Mouse (Mus musculus): ENCODE results near the gene Cfap61. TPM values are rescaled to one million over a fixed set of nuclear protein-coding genes. Genes with fewer than 3 reads are reported as not detected.
"Not testable (repeated sequence)": the region's sequence is repeated elsewhere in the genome, so short reads cannot be mapped to it uniquely, and the experiment has no call there.

The Cfap61 gene
- not detected in 2 replicates for polyA plus RNA-seq (2012; ENCODE audit: insufficient read depth, low replicate concordance)

- Histone ChIP-seq H3K27me3 (replicated peaks) (peaks cover 2% of the 10 kb centered on the region), H3K4me3 (replicated peaks) (peak within 1 kb of the TSS; percentile 100), H3K36me3 (replicated peaks; ENCODE audit: low read length) (peaks cover 33% of the 10 kb centered on the region), H3K9me3 (no peaks in the 10 kb centered on the region), H3K4me1 (peaks cover 27% of the 10 kb centered on the region)
- TF ChIP-seq GATA1 (IDR thresholded peaks at IDR 0.05; ENCODE audit: borderline replicate concordance, low read length) (no peak), FLI1 (IDR thresholded peaks at IDR 0.05; ENCODE audit: low read length) (peak; percentile 76)
Measured at GRCm38 (mm10) chr2:145934339-145935231, at the start of gene Cfap61, which contains the start of gene Crnkl1. Cfap61 (plus strand) TSS chr2:145934784. Crnkl1 (minus strand) TSS chr2:145935014.

GRCm38 (mm10) chr2:145884913-145885785, 49.4 kb upstream of the Cfap61 start:
- TF ChIP-seq GATA1 (IDR thresholded peaks at IDR 0.05; ENCODE audit: borderline replicate concordance, low read length): no peak
- TF ChIP-seq FLI1 (IDR thresholded peaks at IDR 0.05; ENCODE audit: low read length): no peak
- peaks cover 19% of the 10 kb centered on the region for H3K36me3 ChIP-seq (replicated peaks; ENCODE audit: low read length)
- H3K4me1 ChIP-seq: peaks cover 81% of the 10 kb centered on the region

GRCm38 (mm10) chr2:145887937-145888765, 46.4 kb upstream of the Cfap61 start:
- Histone ChIP-seq H3K9me3 (no peaks in the 10 kb centered on the region), H3K4me1 (peaks cover 52% of the 10 kb centered on the region), H3K27me3 (replicated peaks) (no peaks in the 10 kb centered on the region), H3K4me3 (replicated peaks) (peak overlapping the region; percentile 50), H3K36me3 (replicated peaks; ENCODE audit: low read length) (peaks cover 19% of the 10 kb centered on the region)
- TF ChIP-seq FLI1 (IDR thresholded peaks at IDR 0.05; ENCODE audit: low read length): no peak
- no peak for TF ChIP-seq GATA1 (IDR thresholded peaks at IDR 0.05; ENCODE audit: borderline replicate concordance, low read length)

More at GRCm38 (mm10) chr2:145884913-145885785, 49.4 kb upstream of the Cfap61 start:
- Histone ChIP-seq H3K27me3 (replicated peaks) (no peaks in the 10 kb centered on the region), H3K9me3 (no peaks in the 10 kb centered on the region), H3K4me3 (replicated peaks) (no peak overlapping the region)

- no peaks in the 10 kb centered on the region for H3K27me3 ChIP-seq (replicated peaks)
- peaks cover 19% of the 10 kb centered on the region for H3K36me3 ChIP-seq (replicated peaks; ENCODE audit: low read length)
- H3K4me1 ChIP-seq: peaks cover 45% of the 10 kb centered on the region
- H3K4me3 ChIP-seq (replicated peaks): peak overlapping the region; percentile 18
- TF ChIP-seq GATA1 (IDR thresholded peaks at IDR 0.05; ENCODE audit: borderline replicate concordance, low read length) (no peak), FLI1 (IDR thresholded peaks at IDR 0.05; ENCODE audit: low read length) (no peak)
- H3K9me3 ChIP-seq: no peaks in the 10 kb centered on the region
Measured at GRCm38 (mm10) chr2:145888766-145889480, 45.7 kb upstream of the Cfap61 start.

- peaks cover 33% of the 10 kb centered on the region for H3K4me1 ChIP-seq
- H3K9me3 ChIP-seq: peaks cover 8% of the 10 kb centered on the region; the same call in 1 of the 2 replicates
Measured at GRCm38 (mm10) chr2:145890571-145890970, 44.0 kb upstream of the Cfap61 start.

GRCm38 (mm10) chr2:145893756-145894155, 40.8 kb upstream of the Cfap61 start:
- Histone ChIP-seq H3K4me3 (replicated peaks) (no peak overlapping the region), H3K36me3 (replicated peaks; ENCODE audit: low read length) (no peaks in the 10 kb centered on the region), H3K4me1 (peaks cover 23% of the 10 kb centered on the region), H3K9me3 (peaks cover 8% of the 10 kb centered on the region; the same call in 1 of the 2 replicates), H3K27me3 (replicated peaks) (no peaks in the 10 kb centered on the region)
- TF ChIP-seq FLI1 (IDR thresholded peaks at IDR 0.05; ENCODE audit: low read length): no peak
- no peak for TF ChIP-seq GATA1 (IDR thresholded peaks at IDR 0.05; ENCODE audit: borderline replicate concordance, low read length)

More at GRCm38 (mm10) chr2:145890571-145890970, 44.0 kb upstream of the Cfap61 start:
- Histone ChIP-seq H3K36me3 (replicated peaks; ENCODE audit: low read length) (peaks cover 10% of the 10 kb centered on the region), H3K27me3 (replicated peaks) (no peaks in the 10 kb centered on the region), H3K4me3 (replicated peaks) (no peak overlapping the region)
- TF ChIP-seq FLI1 (IDR thresholded peaks at IDR 0.05; ENCODE audit: low read length) (no peak), GATA1 (IDR thresholded peaks at IDR 0.05; ENCODE audit: borderline replicate concordance, low read length) (no peak)

GRCm38 (mm10) chr2:145898106-145898505, 36.5 kb upstream of the Cfap61 start:
- H3K4me1 ChIP-seq: peaks cover 25% of the 10 kb centered on the region
- no peaks in the 10 kb centered on the region for H3K36me3 ChIP-seq (replicated peaks; ENCODE audit: low read length)
- no peak for TF ChIP-seq GATA1 (IDR thresholded peaks at IDR 0.05; ENCODE audit: borderline replicate concordance, low read length)
- no peak for TF ChIP-seq FLI1 (IDR thresholded peaks at IDR 0.05; ENCODE audit: low read length)
- H3K9me3 ChIP-seq: peaks cover 8% of the 10 kb centered on the region; the same call in 1 of the 2 replicates
- no peak overlapping the region for H3K4me3 ChIP-seq (replicated peaks)
- H3K27me3 ChIP-seq (replicated peaks): no peaks in the 10 kb centered on the region

- H3K9me3 ChIP-seq; H3K27me3 ChIP-seq (replicated peaks); H3K4me3 ChIP-seq (replicated peaks); H3K36me3 ChIP-seq (replicated peaks; ENCODE audit: low read length): not testable (repeated sequence)
- peaks cover 38% of the 10 kb centered on the region for H3K4me1 ChIP-seq
Measured at GRCm38 (mm10) chr2:145900318-145900717, 34.3 kb upstream of the Cfap61 start.
